Mouse (Mus musculus) thymus, adult 18-20 months (tissue): ENCODE measurements at regions not wholly inside any gene's neighbourhood (a gene's known extent, or its start where the extent isn't known, plus 50 kb on each side); places are given as distances from the start of the nearest gene placed in this dataset.

ENCODE experiments used
- DNase-seq, 2 experiments: peaks; one replicate each; pipeline ENCODE4 v3.0.0; 2022; ENCODE audit warnings: mixed read lengths in 2 of 2

DNA sequence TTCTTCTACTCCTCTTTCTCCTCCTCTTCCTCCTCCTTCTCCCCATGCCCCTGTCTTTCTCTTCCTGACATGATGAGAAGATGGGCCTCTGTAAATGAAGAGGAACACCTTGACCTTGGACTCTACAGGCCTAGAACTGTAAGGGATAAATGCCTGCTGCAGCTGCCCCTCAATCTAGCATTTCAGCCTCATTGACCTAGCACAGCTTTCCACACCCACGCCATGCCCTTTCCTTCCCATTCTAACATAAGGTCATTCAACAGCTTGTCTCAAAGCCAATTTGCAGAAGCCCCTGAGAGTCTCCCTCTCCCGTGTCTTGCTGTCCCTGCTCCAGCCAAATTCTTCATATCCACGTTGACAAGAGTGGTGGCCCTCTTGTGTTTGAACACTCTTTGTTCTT, 63.8 kb upstream of the Dscam start:
- no peak for DNase-seq

DNA sequence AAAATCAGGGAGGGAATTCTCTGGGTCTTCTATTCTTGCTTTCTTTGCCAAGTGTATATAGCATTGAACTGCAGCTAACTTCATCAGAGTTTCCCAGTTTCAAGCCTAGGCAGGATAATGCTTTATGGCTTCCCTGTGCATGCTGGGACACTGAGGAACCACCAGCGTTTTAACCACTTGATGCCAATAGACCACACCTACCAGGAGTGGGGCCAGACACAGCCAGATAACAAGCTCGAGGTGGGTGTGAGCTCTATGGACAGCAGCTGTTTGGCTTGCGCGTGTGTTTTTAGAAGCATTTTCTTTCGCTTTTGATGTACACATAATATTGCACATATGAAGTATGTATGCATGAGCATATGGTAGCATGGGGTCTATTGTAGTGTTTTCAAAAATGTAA, 69.1 kb upstream of the Dscam start:
- DNase-seq: no peak

DNA sequence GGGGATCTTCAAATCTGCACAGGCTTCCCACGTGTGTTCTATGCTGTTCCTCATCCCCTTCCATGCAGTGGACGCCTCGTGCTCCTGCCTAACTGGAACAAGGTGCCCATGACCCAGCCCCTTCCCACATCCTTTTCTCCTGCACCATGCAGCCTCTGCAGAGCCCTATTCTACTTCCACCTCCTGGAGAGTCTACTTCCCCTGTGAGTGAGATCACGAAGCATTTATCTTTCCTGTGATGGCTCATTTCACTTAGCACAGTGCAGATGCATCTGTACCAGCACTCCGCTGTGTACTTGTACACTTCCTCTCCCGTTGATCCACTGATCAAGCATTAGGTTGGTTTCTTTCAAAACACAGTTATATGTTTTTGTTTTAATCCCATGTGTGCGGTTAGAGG, 69.5 kb upstream of the Dscam start:
- DNase-seq: no peak

DNA sequence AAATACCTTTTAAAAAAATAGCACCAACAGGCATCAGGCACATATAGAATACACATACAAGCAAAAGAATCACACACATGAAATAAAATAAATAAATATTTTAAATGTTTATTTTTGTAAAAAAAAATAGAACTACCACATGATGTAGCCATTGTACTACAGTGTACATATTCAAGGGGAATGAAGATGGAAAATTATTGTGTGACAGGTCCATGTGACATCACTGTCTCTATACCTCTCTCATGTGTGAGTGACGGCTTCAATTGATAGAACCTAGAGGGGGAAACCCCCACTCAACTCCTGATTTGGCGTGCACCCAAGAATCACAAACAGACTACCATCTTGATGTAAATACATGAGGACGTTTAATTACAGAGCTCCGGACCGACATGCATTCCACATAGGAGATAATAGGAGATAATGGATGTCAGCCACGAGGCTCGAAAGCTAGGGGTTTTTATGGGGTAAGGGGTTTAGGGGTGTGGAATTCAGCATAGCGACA, 70.4 kb upstream of the Dscam start:
- no peak for DNase-seq

DNA sequence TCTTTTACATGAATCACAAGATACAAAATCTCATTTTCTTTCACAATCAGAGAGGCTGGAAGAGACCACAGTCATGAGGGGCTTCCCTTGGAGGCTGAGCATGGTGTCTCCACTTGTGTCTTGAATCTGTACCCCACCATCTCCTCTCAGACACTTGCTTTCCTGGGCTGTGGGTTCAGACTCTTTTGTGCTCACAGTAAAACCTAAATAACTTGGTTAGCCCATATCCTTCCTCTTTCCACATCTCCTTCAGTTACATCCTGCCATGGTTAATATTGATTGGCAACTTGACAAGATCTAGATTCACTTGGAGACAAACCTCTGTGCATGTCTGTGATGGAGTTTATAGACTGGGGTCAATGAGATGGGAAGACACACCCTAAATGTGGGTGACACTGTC, 71.1 kb upstream of the Dscam start:
- DNase-seq: no peak

DNA sequence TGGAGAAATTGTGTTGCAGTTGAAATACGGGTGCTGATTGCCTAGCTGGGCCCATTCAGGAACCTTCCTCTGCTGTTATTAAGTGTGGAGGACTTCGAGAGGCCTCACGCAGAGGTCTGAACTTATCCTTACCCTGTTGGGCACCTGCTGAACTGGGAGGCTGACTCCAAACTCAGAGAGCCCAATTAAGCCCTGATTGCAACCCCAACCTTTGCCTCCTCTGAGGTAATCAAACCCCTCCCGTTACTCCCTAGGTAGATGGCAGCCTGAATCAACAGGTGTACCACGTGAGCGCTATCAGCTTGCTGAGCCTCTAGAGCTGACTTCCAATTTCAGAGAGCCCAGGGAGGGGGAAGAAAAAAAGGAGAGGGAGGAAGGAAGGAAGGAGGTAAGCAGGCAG, 79.9 kb upstream of the Dscam start:
- no peak for DNase-seq

DNA sequence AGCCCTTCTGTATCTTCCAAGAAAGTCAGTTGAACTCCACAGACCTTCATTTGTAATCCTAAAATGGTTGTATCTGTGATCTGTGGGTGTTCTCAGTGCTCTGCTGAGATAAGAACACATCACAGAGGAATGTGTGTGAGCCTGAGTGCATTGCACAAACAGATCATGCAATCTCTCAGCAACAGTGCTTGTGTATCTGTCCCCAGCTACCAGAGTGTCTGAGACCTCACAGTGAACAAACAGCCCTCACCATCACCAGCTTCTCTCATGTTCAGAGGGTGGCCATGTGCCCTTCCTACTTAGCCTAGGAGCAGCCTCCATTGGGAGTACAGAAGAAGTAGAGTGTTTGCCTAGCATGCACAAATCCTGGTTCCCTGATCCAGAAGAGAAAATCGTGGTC, 82.0 kb upstream of the Dscam start:
- DNase-seq: no peak

DNA sequence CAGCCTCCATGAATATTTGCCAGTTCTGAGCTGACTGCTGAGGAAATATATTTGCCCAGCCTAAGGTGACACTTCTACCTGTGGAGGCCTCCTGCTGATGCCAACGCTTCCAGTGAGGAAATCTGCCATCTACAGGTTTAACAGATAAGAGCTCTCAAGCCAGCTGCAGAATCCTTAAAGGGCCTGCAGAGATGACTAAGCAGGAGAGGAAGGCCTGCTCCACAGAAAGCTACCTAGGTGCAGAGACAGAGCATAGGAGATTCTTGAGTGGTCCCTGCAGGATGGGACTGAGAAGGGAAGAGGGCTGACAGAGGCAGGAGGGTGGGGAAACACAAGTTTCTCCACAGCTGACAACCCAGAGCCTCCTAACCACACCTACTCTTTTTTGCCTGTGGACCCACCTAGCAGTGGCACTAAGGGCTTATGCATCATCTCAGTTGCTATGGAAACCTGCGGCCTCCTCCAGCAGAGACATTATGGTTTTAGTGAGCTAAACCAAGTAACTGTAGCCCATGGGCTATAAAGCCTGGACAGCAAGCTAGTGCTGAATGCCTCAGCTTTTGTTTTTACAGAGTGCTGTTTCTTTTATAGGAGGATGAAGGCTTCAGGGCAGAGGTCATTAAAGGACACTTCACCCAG, 82.6 kb upstream of the Dscam start:
- DNase-seq: no peak

DNA sequence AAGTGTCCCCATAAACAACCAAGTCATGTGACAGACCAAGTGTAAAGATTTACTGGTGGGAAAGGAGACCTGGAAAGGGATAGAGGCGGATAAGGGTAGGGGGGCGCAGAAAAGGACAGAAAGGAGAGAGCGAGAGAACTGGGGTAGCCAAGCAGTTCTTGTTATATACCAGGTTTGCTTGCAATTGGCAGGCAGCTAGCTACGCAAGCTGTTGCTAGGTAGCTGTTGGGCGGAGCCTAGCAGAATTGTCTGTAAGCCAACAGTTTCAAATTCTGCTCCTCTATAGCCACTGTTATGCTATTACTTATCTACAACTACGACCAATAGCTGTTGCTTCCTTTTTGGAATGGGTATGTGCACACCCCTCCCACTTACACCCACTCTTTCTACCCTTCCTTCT, 88.3 kb upstream of the Dscam start:
- DNase-seq: no peak

DNA sequence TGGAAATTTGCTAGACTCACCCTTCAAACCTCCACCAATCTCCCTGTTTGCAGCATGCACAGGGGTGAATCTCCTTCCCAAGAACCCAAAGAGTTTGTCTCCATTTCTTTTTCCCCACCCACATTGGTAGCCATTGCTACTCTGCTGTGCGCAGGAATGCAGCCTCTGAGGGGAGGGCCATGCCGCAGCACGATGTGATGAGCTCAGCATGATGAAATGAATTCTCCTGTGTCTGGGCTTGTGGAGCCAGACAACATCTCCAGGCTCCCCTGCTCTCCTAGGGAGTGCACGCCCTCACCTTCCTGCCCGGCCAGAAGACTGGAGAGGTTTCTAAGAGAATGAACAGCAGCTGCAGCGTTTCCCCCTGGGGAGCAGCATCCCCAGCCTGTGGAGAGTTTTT, 92.9 kb upstream of the Dscam start:
- no peak for DNase-seq

DNA sequence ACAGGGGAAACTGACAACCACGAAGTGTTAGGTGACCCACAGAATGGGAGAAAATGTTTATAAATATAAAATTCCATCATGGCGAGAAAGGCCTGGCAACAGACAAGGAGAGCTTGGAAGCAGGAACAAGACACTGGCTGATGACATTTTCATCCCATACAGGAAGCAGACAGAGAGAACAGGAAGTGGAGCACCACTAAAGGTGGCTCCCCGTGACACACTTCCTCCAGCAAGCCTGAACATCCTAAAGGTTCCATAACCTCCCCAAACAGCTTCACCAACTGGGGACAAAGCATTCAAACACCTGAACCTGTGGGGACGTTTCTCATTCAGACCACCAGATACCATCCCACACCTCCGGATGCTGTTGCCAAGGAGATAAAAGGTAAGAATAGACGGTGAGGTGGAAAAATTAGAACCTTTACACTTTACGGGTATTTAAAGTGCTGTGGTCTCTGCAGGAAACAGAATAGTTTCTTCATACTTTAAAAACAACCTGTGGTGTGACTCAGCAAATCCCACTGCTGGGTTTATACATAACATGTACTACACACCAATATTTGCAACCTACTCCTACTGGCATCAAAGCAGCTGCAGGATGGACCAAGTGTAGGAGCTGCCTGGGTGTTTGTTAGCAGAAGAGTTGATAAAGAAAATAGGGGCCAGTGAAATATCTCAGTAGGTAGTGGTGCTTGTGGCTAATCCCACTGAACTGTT, 86.0 kb upstream of the Bace2 start:
- no peak for DNase-seq

DNA sequence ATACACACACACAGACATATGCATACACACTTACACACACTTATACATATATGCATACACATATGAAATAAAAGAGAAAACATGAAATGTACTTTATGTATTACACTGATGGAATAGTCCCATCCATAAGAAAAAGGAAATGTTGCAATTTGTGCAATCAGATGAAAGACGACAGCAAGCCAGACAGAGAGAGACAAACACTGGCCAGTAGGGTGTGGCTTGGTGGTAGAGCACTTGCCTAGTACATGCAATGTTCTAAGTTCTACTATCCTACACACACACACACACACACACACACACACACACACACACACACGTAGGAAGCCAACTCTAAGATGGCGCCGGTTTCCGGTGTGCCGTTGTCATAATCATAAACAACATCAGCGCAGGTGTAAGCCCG, 85.3 kb upstream of the Bace2 start:
- no peak for DNase-seq

DNA sequence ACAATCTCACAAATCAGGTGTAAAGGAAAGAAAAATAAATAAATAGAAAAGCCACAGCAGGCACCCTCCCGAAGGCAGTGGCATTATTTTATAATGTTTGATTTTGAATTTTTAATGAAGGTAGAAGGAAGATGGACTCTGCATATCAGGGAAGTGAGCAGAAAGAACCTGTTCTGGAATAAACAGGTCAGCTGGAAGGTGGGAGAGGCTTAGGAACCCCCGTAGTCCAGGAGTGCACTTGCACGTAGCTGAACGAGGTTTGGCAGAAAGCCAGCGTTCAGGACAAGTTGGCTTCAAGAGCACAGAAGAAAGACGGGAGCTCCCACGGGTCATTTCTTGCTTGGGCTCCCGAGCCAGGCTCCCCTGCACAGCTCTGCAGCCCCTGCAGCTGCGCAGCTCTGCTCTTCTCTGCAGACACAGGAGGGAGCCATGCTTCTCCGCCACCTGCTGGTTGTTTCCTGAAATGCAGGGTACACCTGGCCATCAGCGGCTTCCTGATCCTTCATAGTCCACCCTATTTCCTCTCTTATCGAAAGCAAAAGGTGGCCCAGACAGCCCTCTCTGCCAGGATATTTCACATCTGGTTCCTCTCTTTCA, 84.4 kb upstream of the Bace2 start:
- peak; percentile 45 to 65 for DNase-seq

DNA sequence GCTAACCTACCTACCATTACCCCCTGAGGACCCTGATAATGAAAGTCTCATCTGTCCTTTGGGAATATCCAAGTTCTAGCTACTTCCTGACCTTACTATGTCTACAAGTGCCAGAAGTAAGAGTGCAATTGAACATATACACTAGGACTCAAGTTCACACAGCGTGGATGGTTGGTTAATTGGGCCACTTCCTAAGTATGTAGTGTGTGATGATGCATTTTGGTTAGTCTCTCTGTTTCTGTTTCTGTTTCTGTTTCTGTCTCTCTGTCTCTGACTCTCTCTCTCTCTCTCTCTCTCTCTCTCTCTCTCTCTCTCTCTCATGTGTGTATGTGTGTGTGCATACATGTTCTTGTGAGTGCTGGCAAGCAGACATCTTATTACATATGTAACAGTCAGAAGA, 77.6 kb upstream of the Bace2 start:
- DNase-seq: no peak

DNA sequence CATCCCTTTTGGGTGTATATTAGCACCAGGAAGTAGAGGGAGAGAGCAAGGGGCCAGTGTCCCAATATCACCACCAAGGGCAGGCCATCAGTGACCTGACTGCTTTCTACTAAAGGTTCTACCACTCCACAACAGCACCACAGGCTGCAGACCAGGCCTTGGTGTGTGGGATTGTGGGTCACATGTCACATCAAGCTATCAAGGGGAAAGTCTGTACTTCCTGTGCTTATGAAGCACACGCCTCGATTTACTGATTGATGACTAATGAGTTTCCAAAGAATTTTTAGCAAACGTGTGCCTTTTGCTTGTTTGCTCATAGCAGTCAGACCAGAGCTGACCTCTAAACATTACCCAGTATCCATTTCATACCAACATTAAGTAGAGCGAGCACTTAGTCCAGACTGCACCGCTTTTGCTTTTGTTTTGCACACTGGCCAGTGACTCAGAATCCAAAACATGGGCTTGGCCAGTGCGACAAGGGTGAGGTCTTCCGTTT, 74.9 kb upstream of the Bace2 start:
- DNase-seq: no peak

DNA sequence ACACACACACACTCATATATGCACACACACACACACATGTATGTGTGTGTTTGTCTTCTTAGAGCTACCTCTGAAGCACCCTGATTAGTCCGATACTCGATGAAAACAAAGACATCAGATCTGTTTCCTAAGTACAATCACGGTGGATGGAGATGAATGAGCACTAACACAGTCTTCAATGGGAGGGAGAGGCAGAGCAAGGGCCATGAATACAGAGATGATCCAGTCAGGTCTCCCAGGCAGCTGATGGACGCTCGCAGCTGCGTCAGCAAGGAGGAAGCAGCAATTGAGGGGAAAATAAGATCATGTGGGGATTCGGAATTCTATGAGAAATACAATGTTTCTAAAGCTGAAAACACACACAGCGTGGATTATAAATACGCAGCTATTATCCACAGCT, 73.6 kb upstream of the Bace2 start:
- DNase-seq: no peak

DNA sequence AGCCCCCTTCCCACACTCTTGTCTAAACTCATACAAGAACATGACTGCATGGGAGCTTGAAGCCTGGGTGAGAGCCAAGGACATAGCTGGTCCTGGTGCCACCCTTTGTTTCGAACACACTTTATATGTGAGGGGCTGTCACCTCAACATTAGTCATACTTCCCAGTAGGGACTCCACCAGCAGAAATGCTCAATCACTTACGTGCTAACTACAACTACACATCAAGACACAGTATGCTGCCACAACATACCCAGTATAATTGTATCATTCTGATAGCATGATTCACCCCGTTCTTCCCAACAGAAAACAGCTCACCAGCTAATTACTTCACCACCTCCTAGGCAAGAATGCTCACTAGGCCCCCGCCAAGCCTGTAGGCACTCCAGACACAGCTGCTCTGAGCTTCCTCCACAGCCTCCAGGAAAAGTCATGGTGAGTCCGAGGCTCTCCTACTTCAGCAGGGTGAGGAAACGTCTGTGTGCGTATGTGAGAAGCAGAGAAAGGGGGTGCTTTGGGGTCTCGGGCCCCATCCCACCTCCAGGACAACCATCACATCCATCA, 70.6 kb upstream of the Bace2 start:
- DNase-seq: no peak

DNA sequence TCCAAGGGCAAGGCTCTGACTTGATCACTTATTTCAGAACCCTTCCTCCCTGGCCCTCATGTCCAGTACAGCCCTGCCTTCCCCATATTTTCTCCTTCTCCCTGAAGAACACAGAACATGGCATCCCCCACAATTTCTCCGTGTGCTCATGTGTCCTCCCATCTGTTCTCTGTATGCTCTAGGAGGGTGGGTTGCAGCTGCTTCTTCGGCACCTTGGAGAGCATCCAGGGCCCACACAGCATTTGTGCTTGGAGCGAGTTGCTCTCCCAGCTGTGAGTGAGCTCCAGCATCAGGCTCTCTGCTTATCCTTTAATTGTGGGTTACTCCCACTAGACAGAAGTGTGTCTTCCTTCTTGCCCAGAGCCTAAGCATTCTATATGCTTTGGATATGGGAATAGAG, 69.8 kb upstream of the Bace2 start:
- no peak for DNase-seq

DNA sequence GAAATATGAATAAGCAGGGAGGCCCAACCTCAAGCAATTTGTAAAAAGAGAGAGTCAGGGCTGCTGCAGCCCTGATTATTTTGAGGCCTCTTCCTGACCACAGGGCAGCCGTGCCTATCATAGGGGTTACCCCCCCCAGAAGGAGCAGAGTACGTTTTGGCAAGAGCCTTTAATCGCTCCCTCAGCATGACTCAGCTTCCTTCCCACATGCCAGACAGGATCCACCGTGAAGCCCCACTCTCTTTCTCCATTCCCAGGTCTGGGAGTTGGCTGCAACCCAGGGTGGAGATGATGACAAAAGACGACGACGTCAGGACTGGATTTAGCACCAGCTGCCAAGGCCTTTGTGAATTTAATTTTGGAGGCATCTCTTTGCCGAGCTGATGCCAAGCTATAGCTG, 67.9 kb upstream of the Bace2 start:
- DNase-seq: no peak

DNA sequence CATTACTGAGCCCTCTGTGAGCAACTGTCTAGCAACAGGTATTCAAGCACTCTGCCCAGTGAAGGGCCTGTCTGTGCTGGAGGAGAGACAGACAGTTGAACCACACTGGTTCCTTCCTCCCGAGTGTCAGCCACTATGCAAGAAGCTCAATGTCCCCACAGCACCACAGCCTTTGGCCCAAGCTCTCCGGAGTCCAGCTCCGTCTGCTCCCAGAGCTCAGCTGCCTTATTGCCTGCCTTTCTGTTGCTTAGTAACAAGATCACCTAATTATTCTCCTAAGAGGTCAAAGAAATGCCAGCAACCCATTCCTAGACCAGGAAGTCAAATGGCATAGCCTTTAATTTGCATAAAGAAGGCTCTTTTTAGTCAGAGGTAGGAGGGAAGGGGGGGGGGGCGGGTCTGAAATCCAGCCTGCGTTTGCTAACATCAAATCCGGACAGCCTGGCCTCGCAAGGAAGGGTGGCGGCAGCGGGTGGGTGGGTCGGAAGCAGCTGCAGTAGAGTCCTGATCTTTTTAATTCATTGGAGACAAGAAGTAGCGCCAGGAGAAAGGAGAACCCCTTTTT, 64.0 kb upstream of the Bace2 start:
- DNase-seq: no peak

DNA sequence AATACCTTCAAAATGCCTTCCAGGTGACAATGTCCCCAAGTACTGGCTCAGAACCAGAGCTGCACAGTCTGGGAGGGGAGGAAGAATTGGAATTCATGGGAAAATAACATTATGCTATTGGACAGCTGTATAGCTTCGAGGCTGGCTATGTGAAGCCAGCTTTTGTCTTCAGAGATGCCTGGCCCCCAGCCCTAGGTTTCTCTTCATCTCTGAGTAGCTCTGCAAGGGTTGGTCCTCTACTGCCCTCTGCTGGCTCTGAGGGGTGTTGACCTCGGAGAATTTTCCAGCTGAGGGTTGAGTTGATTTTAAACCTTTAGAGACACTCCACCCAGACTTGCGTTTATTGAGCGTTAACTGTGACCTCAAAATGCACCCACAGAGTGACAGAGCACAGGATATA, 63.3 kb upstream of the Bace2 start:
- DNase-seq: peak; percentile 20 to 36

DNA sequence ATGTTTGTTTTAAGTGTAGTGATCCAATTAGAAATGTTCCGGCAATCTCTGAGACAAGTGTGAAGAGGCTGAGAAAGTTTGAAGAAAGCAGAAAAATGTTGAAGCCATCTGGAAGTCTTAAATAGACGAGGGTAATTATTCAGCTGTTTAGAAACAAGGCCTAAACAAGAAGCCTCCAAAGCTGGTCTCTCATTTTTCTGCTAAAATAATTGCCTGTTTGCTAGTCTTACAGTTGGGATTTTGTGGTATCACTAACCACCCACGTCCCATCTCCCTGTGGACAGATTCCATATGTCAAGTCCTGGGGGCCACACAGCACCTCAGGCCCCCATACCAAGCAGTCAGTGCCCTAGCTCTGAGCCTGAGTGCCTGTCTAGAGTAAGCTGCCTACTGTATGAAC, 59.4 kb upstream of the Bace2 start:
- DNase-seq: no peak

DNA sequence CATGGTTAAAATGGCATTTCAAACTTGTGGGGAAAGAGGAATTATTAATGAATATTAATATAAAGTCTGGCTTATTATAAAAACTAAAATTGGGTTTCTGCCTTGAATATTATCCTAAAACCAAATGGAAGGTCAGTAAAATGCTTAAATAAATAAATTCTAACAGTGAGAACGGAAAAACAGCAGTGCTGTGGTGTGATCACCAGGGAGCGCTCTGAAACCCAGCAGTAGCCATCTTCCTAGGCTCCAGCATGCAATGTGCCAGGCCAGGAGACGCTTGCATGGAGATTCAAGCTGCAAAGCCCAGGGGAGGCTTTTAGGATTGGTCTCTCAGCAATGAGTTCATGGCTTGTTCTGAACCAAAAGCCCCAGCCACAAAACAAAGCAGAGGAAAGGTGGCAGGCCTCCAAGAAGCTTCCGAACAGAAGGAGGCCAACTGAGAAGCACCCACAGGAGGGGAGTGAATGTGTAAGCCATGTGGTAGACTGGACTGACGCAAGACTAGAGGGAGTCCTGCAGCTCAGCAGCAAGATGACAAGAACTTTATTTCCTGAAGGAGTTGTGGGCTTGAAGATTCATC, 52.3 kb upstream of the Bace2 start:
- DNase-seq: no peak
